Mouse (Mus musculus) cerebellum, postnatal 25 days (tissue): Measurements from ENCODE around the gene Usp24.

Experiments used
- DNase-seq, 2 experiments: peaks; one replicate each; pipeline ENCODE4 v3.0.0; 2021; ENCODE audit warnings: mixed read lengths in 2 of 2

Usp24 gene

GRCm38 (mm10) chr4:106435426-106435825, 119.4 kb downstream of the Usp24 start:
- no peak for DNase-seq

- peak; percentile 31 to 48 for DNase-seq
Measured at GRCm38 (mm10) chr4:106436475-106436874, 120.5 kb downstream of the Usp24 start.

- no peak for DNase-seq
Measured at GRCm38 (mm10) chr4:106437207-106437606, 121.2 kb downstream of the Usp24 start.

- DNase-seq = no peak
Measured at GRCm38 (mm10) chr4:106438763-106439162, 122.8 kb downstream of the Usp24 start.

- DNase-seq = peak; percentile 29 to 49
Measured at GRCm38 (mm10) chr4:106443182-106443581, 127.2 kb downstream of the Usp24 start.

GRCm38 (mm10) chr4:106449306-106449705, 133.3 kb downstream of the Usp24 start:
- DNase-seq = no peak

- no peak for DNase-seq
Measured at GRCm38 (mm10) chr4:106452401-106452800, 136.4 kb downstream of the Usp24 start.

GRCm38 (mm10) chr4:106453108-106453507, 137.1 kb downstream of the Usp24 start:
- no peak for DNase-seq

GRCm38 (mm10) chr4:106453516-106453915, 137.5 kb downstream of the Usp24 start:
- peak; percentile 44 to 68 for DNase-seq

GRCm38 (mm10) chr4:106454541-106454940, 138.5 kb downstream of the Usp24 start:
- no peak for DNase-seq

- no peak for DNase-seq
Measured at GRCm38 (mm10) chr4:106462016-106462415, 146.0 kb downstream of the Usp24 start.

- no peak for DNase-seq
Measured at GRCm38 (mm10) chr4:106462524-106462923, 146.5 kb downstream of the Usp24 start.

GRCm38 (mm10) chr4:106463174-106463801, 147.3 kb downstream of the Usp24 start:
- no peak for DNase-seq

- DNase-seq = peak; percentile 72 to 75
Measured at GRCm38 (mm10) chr4:106467420-106468110, 151.6 kb downstream of the Usp24 start.

GRCm38 (mm10) chr4:106470921-106471320, 154.9 kb downstream of the Usp24 start:
- no peak for DNase-seq

GRCm38 (mm10) chr4:106472335-106472734, 156.3 kb downstream of the Usp24 start:
- DNase-seq = peak; percentile 62 to 72

- peak; percentile 59 to 76 for DNase-seq
Measured at GRCm38 (mm10) chr4:106474241-106474640, 158.2 kb downstream of the Usp24 start.

GRCm38 (mm10) chr4:106480545-106480944, 164.5 kb downstream of the Usp24 start:
- DNase-seq = no peak

- DNase-seq = no peak
Measured at GRCm38 (mm10) chr4:106483215-106483727, 167.3 kb downstream of the Usp24 start.

- no peak for DNase-seq
Measured at GRCm38 (mm10) chr4:106483831-106484230, 167.8 kb downstream of the Usp24 start.

- no peak for DNase-seq
Measured at GRCm38 (mm10) chr4:106490620-106491019, 174.6 kb downstream of the Usp24 start.
